Mouse (Mus musculus): ENCODE results near the gene St3gal2. TPM values are rescaled to one million over a fixed set of nuclear protein-coding genes. Genes with fewer than 3 reads are reported as not detected.
"Not testable (repeated sequence)": the region's sequence is repeated elsewhere in the genome, so short reads cannot be mapped to it uniquely, and the experiment has no call there.

Gene St3gal2
- polyA plus RNA-seq, 1 experiment from 2014 or later, result 44.2 TPM

- Histone ChIP-seq H3K36me3 (peaks cover 73% of the 10 kb centered on the region), H3K4me1 (replicated peaks) (0 out of 2 replicates have a peak, but pooled peaks cover 2% of the 10 kb centered on the region)
- WGBS, result 66% methylated on average over 7 of the region's 7 CpGs
These were observed 45.9 kb downstream of the St3gal2 start for GRCm38 (mm10) chr8:110965594-110965993.

GRCm38 (mm10) chr8:110966586-110966985 lies 46.9 kb downstream of the St3gal2 start:
- 0 out of 2 replicates have a peak, but pooled peaks cover 6% of the 10 kb centered on the region for H3K4me1 ChIP-seq (replicated peaks)
- H3K27me3 ChIP-seq, result no peaks in the 10 kb centered on the region
- H3K27ac ChIP-seq, result no peak overlapping the region
- no peak overlapping the region for H3K9ac ChIP-seq (replicated peaks)
- 89% methylated on average over 8 of the region's 8 CpGs for WGBS
- no peak for ATAC-seq (ENCODE audit: insufficient number of reproducible peaks, insufficient read depth, low FRiP score, low TSS enrichment, low read depth)
- peaks cover 78% of the 10 kb centered on the region for H3K36me3 ChIP-seq
- no peaks in the 10 kb centered on the region for H3K9me3 ChIP-seq
- no peak overlapping the region for H3K4me3 ChIP-seq (replicated peaks)
- H3K4me2 ChIP-seq, result no peak overlapping the region

More at GRCm38 (mm10) chr8:110965594-110965993, 45.9 kb downstream of the St3gal2 start:
- H3K4me3 ChIP-seq (replicated peaks), result no peak overlapping the region
- no peaks in the 10 kb centered on the region for H3K27me3 ChIP-seq
- H3K4me2 ChIP-seq, result no peak overlapping the region
- H3K9me3 ChIP-seq, result no peaks in the 10 kb centered on the region
- no peak overlapping the region for H3K27ac ChIP-seq
- no peak for ATAC-seq (ENCODE audit: insufficient number of reproducible peaks, insufficient read depth, low FRiP score, low TSS enrichment, low read depth)
- no peak overlapping the region for H3K9ac ChIP-seq (replicated peaks)

- H3K9ac ChIP-seq (replicated peaks), result no peak overlapping the region
- no peak overlapping the region for H3K4me2 ChIP-seq
- no peak for ATAC-seq (ENCODE audit: insufficient number of reproducible peaks, insufficient read depth, low FRiP score, low TSS enrichment, low read depth)
- WGBS, result 83% methylated on average over 9 of the region's 9 CpGs
- H3K36me3 ChIP-seq, result peaks cover 70% of the 10 kb centered on the region
- no peak overlapping the region for H3K4me3 ChIP-seq (replicated peaks)
- 0 out of 2 replicates have a peak, but pooled peaks cover 6% of the 10 kb centered on the region for H3K4me1 ChIP-seq (replicated peaks)
- no peaks in the 10 kb centered on the region for H3K27me3 ChIP-seq
- H3K9me3 ChIP-seq, result no peaks in the 10 kb centered on the region
- H3K27ac ChIP-seq, result no peak overlapping the region
These were observed 47.6 kb downstream of the St3gal2 start for GRCm38 (mm10) chr8:110967326-110967725.

GRCm38 (mm10) chr8:110969910-110970770 lies 50.4 kb downstream of the St3gal2 start:
- Histone ChIP-seq H3K4me3 (replicated peaks) (peak overlapping the region; percentile 48), H3K36me3 (peaks cover 70% of the 10 kb centered on the region), H3K27ac (peak overlapping the region; percentile 50; the same call in 1 of the 2 replicates), H3K9ac (replicated peaks) (peak overlapping the region; percentile 60), H3K4me1 (replicated peaks) (0 out of 2 replicates have a peak, but pooled peaks cover 6% of the 10 kb centered on the region), H3K4me2 (peak overlapping the region; percentile 74), H3K9me3 (no peaks in the 10 kb centered on the region), H3K27me3 (no peaks in the 10 kb centered on the region)
- ATAC-seq (ENCODE audit: insufficient number of reproducible peaks, insufficient read depth, low FRiP score, low TSS enrichment, low read depth), result peak; percentile 96
- 7% methylated on average over 45 of the region's 45 CpGs for WGBS

GRCm38 (mm10) chr8:110976532-110976931 lies 56.8 kb downstream of the St3gal2 start:
- H3K4me3 ChIP-seq (replicated peaks); H3K4me2 ChIP-seq; H3K9me3 ChIP-seq; H3K9ac ChIP-seq (replicated peaks); H3K4me1 ChIP-seq (replicated peaks); H3K27me3 ChIP-seq; ATAC-seq (ENCODE audit: insufficient number of reproducible peaks, insufficient read depth, low FRiP score, low TSS enrichment, low read depth); H3K27ac ChIP-seq: not testable (repeated sequence)
- 94% methylated on average over 8 of the region's 8 CpGs for WGBS
- H3K36me3 ChIP-seq, result peaks cover 73% of the 10 kb centered on the region

- H3K4me1 ChIP-seq (replicated peaks); H3K4me3 ChIP-seq (replicated peaks); H3K27ac ChIP-seq; H3K4me2 ChIP-seq; H3K9me3 ChIP-seq; ATAC-seq (ENCODE audit: insufficient number of reproducible peaks, insufficient read depth, low FRiP score, low TSS enrichment, low read depth); H3K27me3 ChIP-seq; H3K9ac ChIP-seq (replicated peaks): not testable (repeated sequence)
- WGBS, result 88% methylated on average over 2 of the region's 2 CpGs
- peaks cover 81% of the 10 kb centered on the region for H3K36me3 ChIP-seq
These were observed 58.3 kb downstream of the St3gal2 start for GRCm38 (mm10) chr8:110977987-110978386.

GRCm38 (mm10) chr8:110981304-110981703 lies 61.6 kb downstream of the St3gal2 start:
- Histone ChIP-seq H3K27ac (no peak overlapping the region), H3K4me3 (replicated peaks) (no peak overlapping the region), H3K4me2 (no peak overlapping the region), H3K9me3 (no peaks in the 10 kb centered on the region), H3K36me3 (peaks cover 86% of the 10 kb centered on the region), H3K9ac (replicated peaks) (no peak overlapping the region), H3K4me1 (replicated peaks) (no peaks in the 10 kb centered on the region), H3K27me3 (no peaks in the 10 kb centered on the region)
- no peak for ATAC-seq (ENCODE audit: insufficient number of reproducible peaks, insufficient read depth, low FRiP score, low TSS enrichment, low read depth)
- 87% methylated on average over 2 of the region's 2 CpGs for WGBS

- Histone ChIP-seq H3K4me3 (replicated peaks) (no peak overlapping the region), H3K4me2 (no peak overlapping the region), H3K27me3 (no peaks in the 10 kb centered on the region), H3K9ac (replicated peaks) (no peak overlapping the region), H3K9me3 (no peaks in the 10 kb centered on the region), H3K36me3 (peaks cover 95% of the 10 kb centered on the region), H3K27ac (no peak overlapping the region), H3K4me1 (replicated peaks) (no peaks in the 10 kb centered on the region)
- 85% methylated on average over 8 of the region's 8 CpGs for WGBS
- ATAC-seq (ENCODE audit: insufficient number of reproducible peaks, insufficient read depth, low FRiP score, low TSS enrichment, low read depth), result no peak
These were observed 68.4 kb downstream of the St3gal2 start for GRCm38 (mm10) chr8:110987805-110988744.

GRCm38 (mm10) chr8:110990017-110990416 lies 70.3 kb downstream of the St3gal2 start:
- Histone ChIP-seq H3K9ac (replicated peaks) (no peak overlapping the region), H3K4me3 (replicated peaks) (no peak overlapping the region), H3K4me2 (no peak overlapping the region), H3K27me3 (no peaks in the 10 kb centered on the region), H3K27ac (no peak overlapping the region), H3K4me1 (replicated peaks) (no peaks in the 10 kb centered on the region), H3K9me3 (no peaks in the 10 kb centered on the region), H3K36me3 (peaks cover 91% of the 10 kb centered on the region)
- WGBS, result 87% methylated on average over 9 of the region's 9 CpGs
- ATAC-seq (ENCODE audit: insufficient number of reproducible peaks, insufficient read depth, low FRiP score, low TSS enrichment, low read depth), result no peak

GRCm38 (mm10) chr8:110996641-110997430 lies 77.1 kb downstream of the St3gal2 start:
- peak overlapping the region; percentile 90 for H3K9ac ChIP-seq (replicated peaks)
- ATAC-seq (ENCODE audit: insufficient number of reproducible peaks, insufficient read depth, low FRiP score, low TSS enrichment, low read depth), result no peak
- peak overlapping the region; percentile 89 for H3K27ac ChIP-seq
- 41% methylated on average over 16 of the region's 16 CpGs for WGBS
- no peaks in the 10 kb centered on the region for H3K9me3 ChIP-seq
- peak overlapping the region; percentile 85 for H3K4me3 ChIP-seq (replicated peaks)
- H3K4me1 ChIP-seq (replicated peaks), result peaks cover 4% of the 10 kb centered on the region
- peak overlapping the region; percentile 79 for H3K4me2 ChIP-seq
- no peaks in the 10 kb centered on the region for H3K27me3 ChIP-seq
- peaks cover 27% of the 10 kb centered on the region for H3K36me3 ChIP-seq
